In genomic region chr9:121057401-121057800, GRCm38 (mm10) we compare ENCODE assay signal across 12 mouse cellular contexts.
A peak's percentile ranks its signal among the peaks of the same experiment; 100 is the strongest.
DNase-seq lines count a peak whose midpoint lies in the region; ATAC-seq and TF ChIP-seq lines count a peak whose summit lies in the region.
"Had no signal": no experiment of that assay in that cellular context is flagged by ENCODE, and none has a peak within 500 bp of the region (broad histone marks: within the 10 kb centered on the region; RNA-seq: fewer than 3 reads in every experiment).

No protein-coding gene starts in this region.

- 80% methylated on average over 9 of the region's 9 CpGs for WGBS in forebrain, embryonic 11.5 days
- WGBS in forebrain, embryonic 14.5 days: 67% methylated on average over 9 of the region's 9 CpGs
- WGBS in limb, embryonic 14.5 days: 26% methylated on average over 9 of the region's 9 CpGs
- 30% methylated on average over 9 of the region's 9 CpGs for WGBS in limb, embryonic 10.5 days

- no peak for DNase-seq in forebrain, embryonic 11.5 days (ENCODE audit: low spot score)
- DNase-seq in forebrain, embryonic 14.5 days (ENCODE audit: low spot score): no peak
- DNase-seq in limb, embryonic 14.5 days (ENCODE audit: low spot score): no peak
- DNase-seq in limb, embryonic 10.5 days (ENCODE audit: low spot score): no peak
- DNase-seq in heart, postnatal 4 days: peak; percentile 29
- DNase-seq in lung, postnatal 14 days: peak; percentile 16
- no peak for DNase-seq in embryo, embryonic 11 days
- DNase-seq in embryo, embryonic 10 days (ENCODE audit: low spot score): no peak
- DNase-seq: gastrocnemius, postnatal 25 days; liver had no signal

- no peaks in the 10 kb centered on the region for H3K27me3 ChIP-seq in forebrain, embryonic 11.5 days (ENCODE audit: control insufficient read depth, insufficient read depth, low read length)
- no peaks in the 10 kb centered on the region for H3K27me3 ChIP-seq in forebrain, embryonic 14.5 days (replicated peaks; ENCODE audit: control insufficient read depth, insufficient read depth, low read length)
- no peaks in the 10 kb centered on the region for H3K27me3 ChIP-seq in limb, embryonic 14.5 days (ENCODE audit: control insufficient read depth, insufficient read depth, low read length)
- no peaks in the 10 kb centered on the region for H3K27me3 ChIP-seq in limb, embryonic 10.5 days (ENCODE audit: low read depth, poor library complexity, severe bottlenecking)
- H3K27me3 ChIP-seq: midbrain, embryonic 12.5 days; stomach, embryonic 15.5 days had no signal

- no peaks in the 10 kb centered on the region for H3K9me3 ChIP-seq in forebrain, embryonic 11.5 days (ENCODE audit: control insufficient read depth, low read length)
- no peaks in the 10 kb centered on the region for H3K9me3 ChIP-seq in forebrain, embryonic 14.5 days (replicated peaks; ENCODE audit: control insufficient read depth, low read length)
- H3K9me3 ChIP-seq in limb, embryonic 14.5 days (ENCODE audit: control insufficient read depth, low read length): no peaks in the 10 kb centered on the region
- no peaks in the 10 kb centered on the region for H3K9me3 ChIP-seq in limb, embryonic 10.5 days (replicated peaks)
- H3K9me3 ChIP-seq: midbrain, embryonic 12.5 days; stomach, embryonic 15.5 days had no signal

- no peaks in the 10 kb centered on the region for H3K36me3 ChIP-seq in forebrain, embryonic 11.5 days (ENCODE audit: control insufficient read depth, insufficient read depth, low read length)
- no peaks in the 10 kb centered on the region for H3K36me3 ChIP-seq in forebrain, embryonic 14.5 days (ENCODE audit: control insufficient read depth, insufficient read depth, low read length)
- H3K36me3 ChIP-seq in limb, embryonic 14.5 days (ENCODE audit: control insufficient read depth, insufficient read depth, low read length): no peaks in the 10 kb centered on the region
- no peaks in the 10 kb centered on the region for H3K36me3 ChIP-seq in limb, embryonic 10.5 days
- H3K36me3 ChIP-seq: midbrain, embryonic 12.5 days; stomach, embryonic 15.5 days had no signal

- TF ChIP-seq POLR2A in limb, embryonic 14.5 days (IDR thresholded peaks at IDR 0.05; ENCODE audit: borderline replicate concordance, extremely low read depth, insufficient read depth, insufficient read length): no peak

- peak overlapping the region; percentile 18; the same call in 1 of the 2 replicates for H3K27ac ChIP-seq in forebrain, embryonic 11.5 days (ENCODE audit: low read depth, low read length)
- no peak overlapping the region for H3K27ac ChIP-seq in forebrain, embryonic 14.5 days (ENCODE audit: low read depth, low read length)
- 0 out of 2 replicates have a peak overlapping the region, but pooled peaks have one; percentile 19 for H3K27ac ChIP-seq in limb, embryonic 14.5 days (replicated peaks; ENCODE audit: low read depth, low read length)
- no peak overlapping the region for H3K27ac ChIP-seq in limb, embryonic 10.5 days
- H3K27ac ChIP-seq: midbrain, embryonic 12.5 days; stomach, embryonic 15.5 days had no signal

- no peak overlapping the region for H3K4me3 ChIP-seq in forebrain, embryonic 11.5 days (ENCODE audit: low read depth, low read length)
- no peak overlapping the region for H3K4me3 ChIP-seq in forebrain, embryonic 14.5 days (ENCODE audit: low read depth, low read length)
- no peak overlapping the region for H3K4me3 ChIP-seq in limb, embryonic 14.5 days (replicated peaks; ENCODE audit: low read length)
- no peak overlapping the region for H3K4me3 ChIP-seq in limb, embryonic 10.5 days
- H3K4me3 ChIP-seq: midbrain, embryonic 12.5 days; stomach, embryonic 15.5 days had no signal

- H3K9ac ChIP-seq in forebrain, embryonic 11.5 days (ENCODE audit: low read length): no peak overlapping the region
- no peak overlapping the region for H3K9ac ChIP-seq in forebrain, embryonic 14.5 days (ENCODE audit: low read length)
- no peak overlapping the region for H3K9ac ChIP-seq in limb, embryonic 14.5 days (ENCODE audit: low read depth, low read length, severe bottlenecking)
- H3K9ac ChIP-seq: midbrain, embryonic 12.5 days; stomach, embryonic 15.5 days had no signal

- no peak overlapping the region for H3K4me2 ChIP-seq in forebrain, embryonic 11.5 days (ENCODE audit: low read depth, low read length, severe bottlenecking)
- H3K4me2 ChIP-seq in forebrain, embryonic 14.5 days (ENCODE audit: low read length): no peak overlapping the region
- H3K4me2 ChIP-seq in limb, embryonic 14.5 days (replicated peaks; ENCODE audit: low read depth, low read length, severe bottlenecking): no peak overlapping the region
- H3K4me2 ChIP-seq: midbrain, embryonic 12.5 days; stomach, embryonic 15.5 days had no signal

- peaks cover 10% of the 10 kb centered on the region; the same call in 1 of the 2 replicates for H3K4me1 ChIP-seq in forebrain, embryonic 11.5 days (replicated peaks; ENCODE audit: control insufficient read depth, insufficient read depth, low read length)
- H3K4me1 ChIP-seq in forebrain, embryonic 14.5 days (ENCODE audit: control insufficient read depth, insufficient read depth, low read length): peaks cover 10% of the 10 kb centered on the region
- peaks cover 11% of the 10 kb centered on the region; the same call in 1 of the 2 replicates for H3K4me1 ChIP-seq in limb, embryonic 14.5 days (ENCODE audit: control insufficient read depth, insufficient read depth, low read length)
- H3K4me1 ChIP-seq in limb, embryonic 10.5 days: peaks cover 24% of the 10 kb centered on the region
- H3K4me1 ChIP-seq: stomach, embryonic 15.5 days had no signal

- no peak for ATAC-seq in forebrain, embryonic 11.5 days (replicated peaks; ENCODE audit: low FRiP score)
- no peak for ATAC-seq in forebrain, embryonic 14.5 days
- no peak for ATAC-seq in limb, embryonic 14.5 days (ENCODE audit: low FRiP score, low read depth)

Comparison
In these comparisons a context has a peak if more than half of its experiments do, and no peak if none do; other contexts are left out.
1. H3K27ac ChIP-seq: peak in forebrain, embryonic 11.5 days (single experiment) and limb, embryonic 14.5 days (single experiment); none in forebrain, embryonic 14.5 days (single experiment) and limb, embryonic 10.5 days (single experiment).
2. DNase-seq: peak in heart, postnatal 4 days (single experiment) and lung, postnatal 14 days (single experiment); none in forebrain, embryonic 11.5 days (single experiment), forebrain, embryonic 14.5 days (single experiment), limb, embryonic 14.5 days (single experiment), limb, embryonic 10.5 days (single experiment), embryo, embryonic 11 days (single experiment) and embryo, embryonic 10 days (single experiment).